Mouse (Mus musculus): ENCODE results near the gene Hyal3.
A peak's percentile ranks its signal among the peaks of the same experiment; 100 is the strongest.

Gene Hyal3

DNA sequence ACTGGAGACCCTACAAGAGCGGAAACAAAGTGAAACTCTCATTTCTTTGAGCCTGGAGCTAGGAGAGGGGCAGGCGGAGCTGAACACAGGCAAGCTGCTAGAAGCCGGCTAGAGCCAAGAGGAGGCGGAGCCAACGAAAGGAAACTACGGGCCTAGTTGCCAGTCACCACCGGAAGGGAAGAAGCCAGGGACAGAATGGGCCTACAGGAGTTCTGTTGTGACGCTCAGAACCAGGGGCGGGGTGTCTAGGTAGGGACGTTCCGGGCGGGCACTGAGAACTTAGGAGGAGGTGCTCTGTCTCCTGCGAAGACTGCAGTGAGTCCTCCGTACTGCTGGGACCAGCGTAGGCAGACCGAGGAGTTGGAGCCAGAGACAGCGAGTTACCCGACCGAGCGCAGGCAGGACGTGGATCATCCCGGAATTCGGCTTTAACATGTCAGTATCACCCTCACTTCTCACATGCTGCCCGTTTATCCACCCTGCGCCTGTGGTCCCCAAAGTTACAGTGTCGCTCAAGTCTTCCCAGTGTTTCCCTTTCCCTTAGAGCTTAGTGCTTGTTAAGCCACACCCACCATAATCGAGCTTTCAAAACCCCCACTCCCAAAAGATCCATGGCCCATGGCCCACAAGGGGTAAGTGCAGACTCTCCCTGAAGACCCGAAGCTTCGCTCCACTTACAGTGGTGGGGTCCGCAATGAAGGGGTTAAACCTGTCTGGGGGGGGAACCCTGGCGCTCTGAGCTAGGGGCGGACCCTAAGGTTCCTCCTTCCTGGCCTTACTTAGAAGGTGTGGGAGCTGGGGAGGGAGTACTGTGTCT lies at the start of gene Hyal3:
Gene Hyal3 (plus strand): TSS at position 318 of the 817 bp plus-strand sequence.
- peak; percentile 90 to 91 for DNase-seq

DNA sequence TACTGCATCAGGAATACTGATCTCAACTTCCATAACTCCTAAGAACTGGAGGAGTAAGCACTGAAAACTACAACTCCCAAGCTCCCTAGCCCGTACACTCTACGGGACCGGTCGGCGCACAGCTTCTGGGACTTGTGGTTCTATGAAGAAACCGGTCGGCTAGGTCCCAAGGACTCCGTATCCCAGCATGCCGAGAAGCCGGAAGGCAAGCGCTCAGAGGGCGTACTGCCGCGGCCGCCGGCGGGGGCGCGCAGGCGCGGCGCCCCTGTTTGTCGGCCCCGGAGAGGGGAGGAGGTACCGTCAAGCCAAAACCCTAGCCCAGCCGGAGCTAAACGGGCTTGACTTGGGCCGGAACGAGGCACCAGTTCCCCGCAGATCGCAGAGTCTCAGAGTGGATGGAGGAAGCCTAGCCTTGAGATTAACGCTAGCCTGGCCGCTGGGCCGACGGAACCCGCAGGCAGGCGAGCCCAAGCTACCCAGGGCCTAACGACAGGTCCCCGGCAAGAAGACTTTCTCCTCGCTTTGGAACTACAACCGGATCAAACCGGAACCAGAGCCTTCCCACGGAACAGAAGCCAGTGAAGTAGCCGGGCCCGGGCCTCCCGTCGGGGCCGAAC lies 46.7 kb upstream of the Hyal3 start, which contains the start of gene Tmem115:
Gene Tmem115 (plus strand): TSS at position 155 of the 617 bp plus-strand sequence.
- DNase-seq, result peak; percentile 91 to 94

DNA sequence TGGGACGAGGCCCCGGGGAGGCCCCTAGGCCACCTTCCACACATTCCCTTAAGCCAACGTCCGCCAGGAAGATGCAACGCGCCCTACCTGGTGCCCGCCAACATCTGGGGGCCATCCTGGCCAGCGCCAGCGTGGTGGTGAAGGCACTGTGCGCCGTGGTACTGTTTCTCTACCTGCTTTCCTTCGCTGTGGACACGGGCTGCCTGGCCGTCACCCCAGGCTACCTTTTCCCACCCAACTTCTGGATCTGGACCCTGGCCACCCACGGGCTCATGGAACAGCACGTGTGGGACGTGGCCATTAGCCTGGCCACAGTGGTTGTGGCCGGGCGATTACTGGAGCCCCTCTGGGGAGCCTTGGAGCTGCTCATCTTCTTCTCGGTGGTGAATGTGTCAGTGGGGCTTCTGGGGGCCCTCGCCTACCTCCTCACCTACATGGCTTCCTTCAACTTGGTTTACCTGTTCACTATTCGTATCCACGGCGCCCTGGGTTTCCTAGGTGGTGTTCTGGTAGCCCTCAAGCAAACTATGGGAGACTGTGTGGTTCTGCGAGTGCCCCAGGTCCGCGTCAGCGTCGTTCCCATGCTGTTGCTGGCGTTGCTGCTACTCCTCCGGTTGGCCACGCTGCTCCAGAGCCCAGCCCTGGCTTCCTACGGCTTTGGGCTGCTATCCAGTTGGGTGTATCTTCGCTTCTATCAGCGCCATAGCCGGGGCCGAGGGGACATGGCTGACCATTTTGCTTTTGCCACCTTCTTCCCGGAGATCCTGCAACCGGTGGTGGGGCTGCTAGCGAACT lies 46.0 kb upstream of the Hyal3 start:
- peak; percentile 74 to 81 for DNase-seq

DNA sequence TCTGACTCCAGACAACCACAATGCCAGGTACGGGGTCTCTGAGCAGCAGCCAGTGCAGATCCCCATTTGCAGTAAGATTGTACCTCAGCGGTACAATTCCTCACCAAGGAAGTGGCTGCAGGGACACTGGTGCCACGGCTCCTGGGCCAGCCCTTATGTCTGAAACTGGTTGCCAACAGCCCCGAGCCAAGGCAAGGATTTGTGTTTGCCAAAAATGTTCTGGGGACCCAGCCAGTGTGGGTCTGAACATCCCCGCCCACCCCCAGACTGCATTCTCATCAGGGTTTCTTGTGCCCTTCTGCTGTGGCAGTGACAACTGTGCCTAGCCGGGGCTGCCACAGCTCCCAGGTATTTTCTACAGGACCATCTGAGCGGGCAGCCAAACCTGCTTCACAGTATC lies 42.4 kb upstream of the Hyal3 start:
- peak; percentile 83 to 85 for DNase-seq

DNA sequence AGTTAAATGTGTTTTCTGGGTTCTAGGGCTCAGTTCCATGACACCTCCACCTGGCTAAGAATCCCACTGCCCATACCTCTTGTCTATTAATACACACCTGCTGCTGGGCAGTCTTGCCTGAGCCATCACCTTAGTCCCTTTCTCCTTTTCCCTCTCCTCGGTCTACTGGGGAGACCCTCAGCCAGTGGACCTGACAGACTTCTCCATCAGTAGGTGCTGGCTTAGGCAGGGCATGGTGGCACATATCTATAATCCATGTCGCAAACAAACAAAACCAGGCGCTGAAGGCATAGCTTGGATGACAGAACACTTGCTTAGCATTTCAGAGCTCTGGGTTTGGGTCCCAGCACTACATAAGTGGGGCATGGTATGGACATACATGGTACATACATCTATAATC lies 41.9 kb upstream of the Hyal3 start:
- no peak for DNase-seq

DNA sequence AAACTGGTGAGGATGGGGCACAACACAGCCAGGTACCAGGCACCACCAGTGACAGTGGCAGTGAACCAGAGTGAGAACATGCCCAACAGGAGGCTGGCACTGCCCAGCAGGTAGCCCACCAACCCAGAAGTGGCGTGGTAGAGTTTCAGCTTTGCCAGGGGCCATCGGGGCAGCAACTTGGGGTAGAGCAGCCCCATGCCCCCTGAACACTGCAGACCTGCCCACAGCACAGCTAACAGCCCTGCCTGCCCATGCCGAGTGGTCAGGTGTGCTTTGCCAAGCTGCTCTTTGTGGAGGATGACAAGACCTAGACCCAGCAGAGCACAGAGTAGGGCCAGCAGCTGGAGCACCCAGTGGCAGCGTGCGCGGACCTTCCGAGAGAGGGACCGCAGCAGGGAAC lies 40.7 kb upstream of the Hyal3 start:
- no peak for DNase-seq

DNA sequence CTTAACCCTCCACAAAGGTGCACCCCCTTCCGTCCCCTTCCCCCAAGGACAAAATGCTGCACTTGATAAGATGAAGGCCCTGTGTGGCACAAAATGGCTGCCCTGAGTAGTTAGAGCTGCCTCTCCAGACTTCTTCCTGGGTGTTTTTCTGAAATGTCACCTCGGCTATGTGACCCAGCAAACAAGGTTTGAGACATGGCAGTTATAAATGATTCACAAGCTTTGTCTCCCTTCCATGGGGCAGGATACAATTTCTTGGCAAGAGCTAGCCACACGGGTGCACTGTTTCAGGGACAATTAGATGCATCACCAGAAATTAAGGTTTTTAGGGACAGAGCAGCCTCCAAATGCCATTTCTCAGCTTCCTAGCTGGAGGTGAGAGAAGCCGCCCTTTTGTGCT lies 40.2 kb upstream of the Hyal3 start:
- no peak for DNase-seq

DNA sequence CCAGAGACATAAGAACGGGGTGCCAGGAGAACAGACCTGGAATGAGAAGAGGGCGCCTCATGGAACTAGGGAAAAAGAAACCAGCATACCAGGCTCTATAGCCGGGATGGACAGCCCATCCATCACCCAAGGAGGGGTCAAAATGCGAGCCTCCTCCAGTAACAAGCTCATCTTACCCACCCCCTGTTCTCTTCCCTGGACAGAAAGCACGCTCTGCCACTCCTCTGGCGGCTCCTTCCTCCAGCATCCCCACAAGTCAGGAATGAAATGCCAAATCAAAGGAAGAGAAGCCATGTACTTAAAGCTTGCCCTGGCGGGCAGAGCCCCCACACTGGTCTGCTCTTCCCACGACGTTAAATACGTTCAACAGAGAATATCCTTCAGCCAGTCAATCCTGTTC lies 39.6 kb upstream of the Hyal3 start:
- no peak for DNase-seq

DNA sequence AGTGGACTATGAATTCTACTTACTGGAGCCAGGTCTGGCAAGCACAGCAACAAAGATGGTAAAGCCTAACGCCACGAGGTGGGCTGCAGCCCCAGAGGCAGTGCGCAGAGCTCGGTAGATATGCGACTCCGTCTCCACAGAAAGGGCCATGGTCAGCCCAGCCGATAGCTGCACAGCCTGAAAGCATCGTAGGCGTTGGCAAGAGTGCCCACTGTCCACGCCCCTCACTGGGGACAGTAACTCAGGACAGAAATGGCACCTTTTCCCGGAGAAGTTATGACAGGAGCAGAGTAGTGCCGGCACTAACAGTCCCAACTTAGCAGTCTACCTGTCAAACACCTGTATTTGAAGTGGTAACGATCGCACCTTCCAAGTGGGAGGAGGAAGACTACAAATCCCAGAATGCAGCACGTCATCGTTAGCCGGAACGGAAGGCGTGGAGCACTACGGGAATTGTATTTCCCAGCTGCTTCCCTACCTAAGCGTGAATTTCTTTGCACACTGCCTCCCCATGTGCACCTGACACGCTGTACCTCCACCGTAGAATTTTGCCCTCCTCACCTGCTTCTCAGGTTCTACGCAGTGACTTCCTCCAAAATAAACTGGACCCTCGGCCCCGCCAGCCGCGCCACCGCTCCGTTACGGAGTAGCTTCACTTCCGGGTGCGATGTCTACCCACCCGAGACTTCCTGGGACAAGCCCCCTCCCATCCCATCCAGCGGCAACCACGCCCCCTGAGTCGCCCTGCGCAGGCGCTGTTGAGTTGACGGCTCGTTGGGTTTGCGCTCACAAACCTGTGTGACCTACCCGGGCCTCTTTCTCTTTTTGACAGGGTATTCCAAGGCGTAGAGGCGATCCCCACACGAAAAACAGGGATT lies 38.9 kb upstream of the Hyal3 start, which contains the start of the genes Cyb561d2 and Nprl2:
Gene Cyb561d2 (minus strand): TSS at position 720 of the 878 bp plus-strand sequence.
Gene Nprl2 (plus strand): TSS at position 753 of the 878 bp plus-strand sequence.
- DNase-seq, result peak; percentile 95 to 96

DNA sequence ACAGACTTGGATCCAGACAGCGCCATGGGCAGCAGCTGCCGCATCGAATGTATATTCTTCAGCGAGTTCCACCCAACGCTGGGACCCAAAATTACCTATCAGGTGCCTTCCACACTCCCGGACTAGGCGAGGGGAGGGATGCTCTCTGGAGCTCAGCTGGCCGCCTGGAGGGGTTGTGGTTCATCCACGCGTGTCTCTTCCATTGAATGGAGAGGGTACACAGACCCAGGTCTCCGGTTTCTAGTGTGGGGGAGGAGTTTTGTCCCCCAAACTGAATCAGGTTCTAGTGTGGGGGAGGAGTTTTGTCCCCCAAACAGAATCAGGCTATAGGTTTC lies 38.3 kb upstream of the Hyal3 start:
- DNase-seq, result no peak

DNA sequence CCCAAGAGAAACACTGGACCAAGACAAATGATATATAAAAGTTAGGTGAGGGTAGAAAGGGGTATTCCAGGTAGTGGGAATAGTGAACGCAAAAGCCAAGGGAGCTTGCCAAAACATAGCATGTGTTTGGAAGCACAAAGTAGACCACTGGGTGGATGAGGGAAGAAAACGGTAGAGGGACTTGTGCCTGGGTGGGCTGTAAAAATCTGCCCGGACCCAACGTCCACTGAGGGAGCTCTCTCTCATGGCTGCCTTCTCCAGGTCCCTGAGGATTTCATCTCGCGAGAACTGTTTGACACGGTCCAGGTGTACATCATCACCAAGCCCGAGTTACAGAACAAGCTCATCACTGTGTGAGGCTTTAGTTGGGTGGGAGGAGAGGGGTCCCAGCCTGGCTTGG lies 37.9 kb upstream of the Hyal3 start:
- no peak for DNase-seq

DNA sequence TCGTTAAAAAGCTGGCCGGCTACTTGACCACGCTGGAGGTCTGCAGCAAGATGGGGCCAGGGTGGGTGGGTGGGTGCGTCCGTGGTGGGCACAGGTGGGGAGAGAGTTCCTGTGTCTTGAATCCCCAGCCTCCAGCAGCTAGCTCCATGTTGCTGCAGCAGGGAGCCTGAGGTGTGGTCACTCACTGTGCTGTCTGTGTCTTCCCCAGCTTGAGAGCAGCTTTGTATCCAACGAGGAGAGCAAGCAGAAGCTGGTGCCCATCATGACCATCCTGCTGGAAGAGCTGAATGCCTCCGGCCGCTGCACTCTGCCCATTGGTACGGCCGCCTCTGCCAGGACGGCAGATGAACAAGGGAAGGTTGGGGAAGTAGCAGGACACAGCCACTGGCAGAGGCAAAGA lies 37.3 kb upstream of the Hyal3 start:
- DNase-seq, result no peak

DNA sequence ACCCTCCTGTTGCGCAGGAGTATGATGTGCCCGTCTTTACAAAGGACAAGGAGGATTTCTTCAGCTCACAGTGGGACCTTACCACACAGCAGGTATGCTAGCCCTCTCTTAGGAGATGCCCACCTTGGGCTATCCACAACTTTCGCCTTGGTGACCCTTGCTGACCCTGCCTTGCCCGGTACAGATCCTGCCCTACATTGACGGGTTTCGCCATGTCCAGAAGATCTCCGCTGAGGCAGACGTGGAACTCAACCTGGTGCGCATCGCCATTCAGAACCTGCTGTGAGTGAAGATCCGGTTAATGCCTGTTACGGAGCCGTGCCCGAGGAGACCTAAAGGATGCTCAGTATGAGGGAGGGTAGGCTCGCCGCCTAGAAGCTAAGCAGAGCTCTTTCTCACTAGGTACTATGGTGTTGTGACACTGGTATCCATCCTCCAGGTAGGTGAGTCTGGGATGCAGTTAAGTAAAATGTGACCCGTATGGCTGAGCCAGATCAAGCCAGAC lies 36.4 kb upstream of the Hyal3 start:
- no peak for DNase-seq

DNA sequence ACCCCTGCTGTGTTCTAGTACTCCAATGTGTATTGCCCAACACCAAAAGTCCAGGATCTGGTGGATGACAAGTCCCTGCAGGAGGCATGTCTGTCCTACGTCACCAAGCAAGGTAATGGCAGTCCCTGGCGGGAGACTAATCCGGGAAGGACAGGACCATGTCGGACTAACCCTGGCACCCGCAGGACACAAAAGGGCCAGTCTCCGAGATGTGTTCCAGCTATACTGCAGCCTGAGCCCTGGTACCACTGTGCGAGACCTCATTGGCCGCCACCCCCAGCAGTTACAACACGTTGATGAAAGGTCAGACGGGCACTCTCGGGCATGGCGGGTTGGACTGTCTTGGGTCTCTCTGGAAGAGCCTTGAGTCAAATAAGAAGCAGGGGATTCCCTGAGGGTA lies 35.9 kb upstream of the Hyal3 start:
- no peak for DNase-seq

DNA sequence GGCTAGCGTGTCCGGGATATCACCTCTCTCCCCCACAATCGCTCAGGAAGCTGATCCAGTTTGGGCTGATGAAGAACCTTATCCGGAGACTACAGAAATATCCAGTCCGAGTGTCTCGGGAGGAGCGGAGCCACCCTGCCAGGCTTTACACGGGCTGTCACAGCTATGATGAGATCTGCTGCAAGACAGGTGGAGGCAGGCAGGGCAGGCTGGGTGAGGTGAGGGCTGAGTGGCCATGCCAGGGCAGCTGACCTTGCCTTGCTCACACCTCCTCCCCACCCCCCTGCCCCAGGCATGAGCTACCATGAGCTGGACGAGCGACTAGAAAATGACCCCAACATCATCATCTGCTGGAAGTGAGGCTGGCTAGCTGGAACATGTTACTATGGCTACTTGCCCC lies 35.4 kb upstream of the Hyal3 start:
- no peak for DNase-seq

DNA sequence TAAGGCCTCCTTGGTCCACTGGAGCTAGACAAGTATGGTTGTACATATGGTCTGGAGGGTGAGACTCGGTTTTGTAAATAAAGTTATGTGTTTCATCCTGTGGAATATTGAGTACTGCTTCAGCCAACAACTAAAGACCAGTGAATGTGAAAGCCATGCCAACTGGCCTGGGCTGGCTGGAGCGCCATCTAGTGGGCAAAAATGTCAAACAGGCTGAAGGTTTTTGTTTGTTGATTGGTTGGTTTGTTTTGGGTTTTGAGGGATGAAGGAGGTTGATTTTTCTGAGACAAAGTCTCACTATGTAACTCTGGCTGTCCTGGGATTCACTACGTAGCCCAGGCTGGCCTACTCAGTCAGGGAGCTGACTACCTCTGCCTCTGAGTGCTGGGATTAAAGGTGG lies 35.0 kb upstream of the Hyal3 start:
- DNase-seq, result peak; percentile 88 to 94

DNA sequence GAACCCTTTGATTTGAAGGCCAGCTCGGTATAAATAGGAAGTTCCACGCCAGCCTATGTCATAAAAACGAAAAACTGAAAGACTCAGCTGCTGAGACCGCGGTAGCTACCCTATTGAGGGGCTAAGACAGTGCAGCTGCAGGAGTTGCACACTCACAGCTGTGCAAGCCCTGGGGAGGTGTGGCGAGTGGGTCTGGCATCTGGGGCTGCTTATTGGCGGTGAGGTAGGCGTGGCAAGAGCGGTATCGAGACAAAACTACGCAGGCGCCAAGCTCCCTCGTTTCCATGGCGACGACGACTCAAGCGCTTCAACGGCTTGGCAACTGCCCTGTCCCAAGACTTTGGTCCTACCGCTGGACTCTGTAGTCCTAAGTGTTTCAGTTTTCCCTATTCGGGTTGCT lies 33.6 kb upstream of the Hyal3 start, which contains the start of gene Zmynd10:
Gene Zmynd10 (plus strand): TSS at position 273 of the 400 bp plus-strand sequence.
- DNase-seq, result peak; percentile 56 to 76

DNA sequence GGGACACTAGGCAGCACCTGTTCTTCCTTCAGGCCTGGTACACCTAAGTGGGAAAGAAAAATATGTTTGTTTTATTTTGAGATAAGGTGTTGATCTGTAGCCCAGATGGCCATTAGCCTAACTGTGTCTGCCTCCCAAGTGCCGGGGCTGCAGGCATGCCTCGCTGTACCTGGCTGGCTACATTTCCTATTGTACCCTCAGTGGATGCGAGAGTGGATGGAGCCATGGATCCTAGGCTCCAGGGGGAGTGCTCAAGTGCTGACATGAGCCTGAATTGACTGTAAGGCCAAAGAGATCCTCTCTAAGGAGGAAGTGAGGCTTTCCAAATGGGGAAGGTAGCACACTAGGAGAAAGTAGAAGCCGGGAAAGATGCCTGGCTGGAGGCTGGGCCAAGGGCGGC lies 32.7 kb upstream of the Hyal3 start:
- DNase-seq, result no peak

DNA sequence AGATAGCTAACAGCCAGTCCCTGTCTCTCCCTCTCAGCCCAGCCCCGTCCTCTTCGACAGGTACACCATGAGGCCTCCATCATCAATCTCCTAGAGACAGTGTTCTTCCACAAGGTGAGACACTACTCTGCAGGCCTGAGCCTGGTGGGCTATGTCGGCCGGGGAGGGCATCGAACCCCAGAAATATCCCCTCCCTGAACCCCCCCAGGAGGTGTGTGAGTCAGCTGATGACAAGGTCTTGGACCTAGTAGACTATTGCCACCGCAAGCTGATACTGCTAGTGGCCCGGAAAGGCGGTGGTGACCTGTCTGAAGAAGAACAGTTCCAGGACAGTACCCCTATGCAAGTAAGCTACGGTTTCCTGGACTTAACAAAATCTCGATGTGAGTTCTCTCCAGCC lies 31.8 kb upstream of the Hyal3 start:
- DNase-seq, result no peak

DNA sequence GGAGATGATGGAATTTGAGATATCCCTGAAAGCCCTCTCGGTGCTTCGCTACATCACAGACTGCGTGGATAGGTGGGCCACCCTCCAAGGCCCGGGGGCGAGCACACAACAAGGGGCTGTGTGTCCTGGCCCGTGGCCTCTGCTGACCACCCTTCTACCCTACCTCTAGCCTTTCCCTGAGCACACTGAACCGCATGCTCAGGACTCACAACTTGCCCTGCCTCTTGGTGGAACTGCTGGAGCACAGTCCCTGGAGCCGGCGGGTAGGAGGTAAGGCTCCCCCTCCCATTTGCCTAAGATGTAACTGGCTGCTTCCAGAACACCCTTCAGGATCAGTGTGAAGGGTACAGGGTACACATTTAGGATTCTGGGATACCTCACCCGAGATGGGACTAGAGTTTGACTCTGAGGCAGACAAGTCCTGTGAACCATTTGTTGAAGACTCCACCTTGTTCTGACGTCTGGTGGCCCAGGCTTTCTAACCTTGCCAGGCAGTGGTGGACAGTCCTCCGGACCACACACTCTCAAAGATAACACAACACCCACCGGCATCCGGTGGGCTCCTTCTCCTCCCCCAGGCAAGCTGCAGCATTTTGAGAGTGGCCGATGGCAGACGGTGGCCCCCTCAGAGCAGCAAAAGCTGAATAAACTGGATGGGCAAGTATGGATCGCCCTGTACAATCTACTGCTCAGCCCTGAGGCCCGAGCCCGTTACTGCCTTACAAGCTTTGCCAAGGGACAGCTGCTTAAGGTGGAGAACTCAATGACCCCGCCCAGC lies 31.1 kb upstream of the Hyal3 start:
- DNase-seq, result no peak

DNA sequence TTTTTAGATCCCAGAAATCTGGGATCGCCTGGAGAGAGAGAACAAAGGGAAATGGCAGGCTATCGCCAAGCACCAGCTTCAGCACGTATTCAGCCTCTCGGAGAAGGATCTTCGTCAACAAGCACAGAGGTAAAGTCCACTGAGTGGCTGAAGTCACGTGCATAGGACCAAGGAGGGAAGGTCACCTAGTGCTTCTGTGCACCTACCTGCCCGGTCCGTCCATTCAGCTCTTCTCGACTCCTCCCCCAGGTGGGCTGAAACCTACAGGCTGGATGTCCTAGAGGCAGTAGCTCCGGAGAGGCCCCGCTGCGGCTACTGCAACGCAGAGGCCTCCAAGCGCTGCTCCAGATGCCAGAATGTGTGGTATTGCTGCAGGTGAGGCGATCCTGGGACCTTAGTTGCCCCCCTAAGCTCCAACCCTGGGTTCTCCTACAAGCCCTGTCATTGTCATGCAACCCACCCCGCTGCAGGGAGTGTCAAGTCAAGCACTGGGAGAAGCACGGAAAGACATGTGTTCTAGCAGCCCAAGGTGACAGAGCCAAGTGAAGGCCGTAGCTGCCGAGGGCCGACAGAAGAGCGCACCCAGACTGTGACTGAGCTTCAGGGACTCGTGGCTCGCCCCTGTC lies 30.0 kb upstream of the Hyal3 start:
- no peak for DNase-seq

Measured in cerebellum, postnatal 14 days (tissue).